Mouse (Mus musculus) heart, postnatal 25 days (tissue): ENCODE data around the gene Kank2. TPM values are rescaled to one million over a fixed set of nuclear protein-coding genes. Genes with fewer than 3 reads are reported as not detected.

ENCODE experiments used
- DNase-seq: peaks from one replicate; pipeline ENCODE4 v3.0.0; 2022; ENCODE audit warnings: low spot score
- intact Hi-C: fragments of 180-260 bp; cut with DNase I; formaldehyde crosslinking; loops from one replicate; pipeline ENCODE4 v1.15.1; 2025
- total RNA-seq, 2 experiments: library from RNA; stranded (reverse); gene quantifications; 2 replicates each; pipeline ENCODE4 v1.2.3; 2021

Kank2 gene
- 10 to 100 TPM; 52.5 to 58.0 TPM for total RNA-seq

DNA sequence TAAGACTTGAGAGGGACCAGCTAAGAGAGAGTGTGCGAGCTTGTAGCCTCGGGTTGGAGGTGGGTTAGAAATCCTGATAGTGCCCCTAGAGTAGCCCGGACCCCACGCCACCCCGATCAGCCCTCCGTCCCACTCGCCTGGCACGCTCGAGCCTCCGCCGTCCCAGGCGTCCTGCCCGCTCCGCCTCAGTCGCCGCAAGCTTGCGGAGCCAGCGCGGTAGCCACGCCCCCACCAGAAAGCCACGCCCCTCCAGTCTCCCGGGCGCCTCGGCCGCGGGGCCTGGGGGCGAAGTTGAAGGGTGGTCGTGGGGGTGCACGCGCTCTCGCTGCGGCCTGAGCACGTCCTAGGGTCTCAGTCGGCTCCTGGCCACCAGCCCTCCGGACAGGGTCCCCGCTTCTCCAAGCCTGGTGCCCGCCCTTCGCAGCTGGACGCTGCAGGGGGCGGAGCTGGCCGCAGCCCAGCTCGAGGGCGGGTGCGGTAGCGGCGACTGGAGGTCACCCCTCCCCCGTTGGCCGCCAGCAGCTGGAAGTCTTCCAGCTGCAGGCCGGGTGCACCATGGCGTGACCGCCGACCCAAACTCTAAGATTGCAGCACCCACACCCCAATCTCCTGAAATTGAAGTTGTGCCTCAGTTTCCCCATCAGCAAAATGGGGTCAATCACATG is at the start of gene Kank2:
Gene Kank2 (minus strand): TSS at position 400 of the 665 bp plus-strand sequence.
- intact Hi-C loops = no loop called here
- DNase-seq = peak; percentile 85

DNA sequence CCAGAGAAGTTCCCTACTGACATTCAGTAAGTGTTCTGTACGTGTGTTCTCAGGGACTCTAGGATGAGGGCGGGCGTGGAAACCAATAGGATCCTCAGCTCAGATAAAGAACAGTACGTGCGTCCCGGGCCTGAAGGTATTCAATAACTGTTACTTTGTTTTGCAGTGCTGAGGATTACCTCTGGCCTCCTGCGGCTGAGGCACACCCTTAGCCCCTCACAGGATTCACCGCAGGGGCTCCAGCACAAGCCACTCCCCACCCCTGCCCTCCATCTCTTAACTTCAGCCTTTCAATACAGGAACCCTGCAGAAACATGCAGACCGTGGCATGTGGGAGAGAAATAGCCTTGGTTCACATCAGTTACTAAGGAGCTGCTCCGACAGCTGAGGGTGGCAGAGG is 49.4 kb upstream of the Kank2 start:
- intact Hi-C loops = no loop called here
- DNase-seq = no peak

DNA sequence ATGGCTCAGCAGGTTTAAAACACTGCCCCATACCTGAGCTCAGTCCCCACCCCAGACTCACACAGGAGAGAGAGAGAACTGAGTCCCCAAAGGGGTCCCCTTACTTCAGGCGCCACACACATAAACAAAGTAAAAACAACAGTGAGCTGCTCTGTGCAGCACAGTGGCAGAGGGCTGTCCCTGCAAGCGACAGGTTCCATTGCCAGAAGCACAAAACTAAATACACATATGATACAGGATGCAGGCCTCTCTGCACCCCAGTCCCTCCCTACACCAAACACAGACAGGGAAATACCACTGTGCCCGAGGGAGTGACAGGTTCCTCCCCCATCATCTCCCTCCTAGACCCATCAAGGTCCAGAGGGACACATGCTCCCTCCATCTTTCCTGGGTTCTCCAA is 48.9 kb upstream of the Kank2 start:
- intact Hi-C loops = no loop called here
- no peak for DNase-seq

DNA sequence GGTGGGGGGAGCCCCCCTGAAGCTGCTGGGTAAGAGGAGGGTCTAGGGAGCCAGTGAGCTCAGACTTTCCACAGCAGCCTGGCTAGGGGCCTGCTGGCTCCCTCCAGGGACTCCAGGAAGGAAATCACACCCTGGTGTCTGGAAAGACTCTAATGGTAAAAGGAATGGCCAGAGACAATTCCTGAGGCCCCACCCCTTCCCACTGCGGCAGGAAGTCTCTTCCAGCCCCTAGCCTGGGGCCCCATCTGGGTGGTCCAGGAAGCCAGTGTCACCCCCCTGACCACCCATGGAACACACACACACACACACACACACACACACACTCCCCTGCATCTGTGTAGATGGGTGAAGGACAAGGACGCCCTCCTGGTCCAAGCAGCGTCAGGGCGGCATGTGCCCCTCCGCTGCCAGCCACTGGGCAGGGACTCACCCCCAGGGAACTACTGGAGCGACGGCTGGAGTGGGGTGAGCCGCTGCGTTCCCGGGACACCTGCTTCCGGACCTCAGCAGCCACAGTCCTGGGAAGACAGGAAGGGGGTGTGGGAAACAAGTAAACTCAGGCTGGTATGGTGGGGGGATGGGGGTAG is 48.3 kb upstream of the Kank2 start:
- DNase-seq = peak; percentile 84
- intact Hi-C loops = no loop called here

DNA sequence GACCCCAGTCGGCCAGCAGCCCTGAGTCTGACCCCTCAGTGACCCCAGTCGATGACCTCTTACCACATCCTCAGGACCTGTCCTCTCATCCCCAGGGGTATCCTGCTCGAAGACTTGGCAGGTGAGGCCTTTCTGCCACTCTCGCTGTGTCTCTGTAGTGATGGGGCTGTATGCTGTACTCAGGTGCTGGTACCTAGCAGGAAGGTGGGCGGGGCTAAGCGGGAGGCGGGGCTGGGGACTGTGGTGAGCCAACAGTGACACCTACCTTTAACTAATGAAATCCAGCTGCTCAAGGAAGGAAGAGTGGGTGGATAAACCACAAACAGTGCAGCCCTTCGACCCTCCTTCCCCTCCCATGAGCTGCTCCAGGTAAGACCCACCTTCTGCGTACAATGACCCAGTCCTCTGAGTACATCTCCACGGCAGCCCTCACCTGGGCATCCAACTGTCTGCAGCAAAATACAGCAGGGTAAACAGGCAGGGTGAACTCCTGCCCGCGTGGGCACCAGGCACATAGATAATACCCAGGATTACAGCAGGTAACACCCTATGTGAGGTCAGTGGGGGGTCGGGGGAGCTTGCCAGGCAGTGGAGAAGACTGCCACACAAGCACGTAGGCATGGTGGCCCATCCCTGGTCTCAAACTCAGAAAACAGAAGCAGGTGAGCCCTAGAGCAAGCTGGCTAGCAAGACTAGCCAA is 47.0 kb upstream of the Kank2 start:
- no peak for DNase-seq
- intact Hi-C loops = no loop called here

DNA sequence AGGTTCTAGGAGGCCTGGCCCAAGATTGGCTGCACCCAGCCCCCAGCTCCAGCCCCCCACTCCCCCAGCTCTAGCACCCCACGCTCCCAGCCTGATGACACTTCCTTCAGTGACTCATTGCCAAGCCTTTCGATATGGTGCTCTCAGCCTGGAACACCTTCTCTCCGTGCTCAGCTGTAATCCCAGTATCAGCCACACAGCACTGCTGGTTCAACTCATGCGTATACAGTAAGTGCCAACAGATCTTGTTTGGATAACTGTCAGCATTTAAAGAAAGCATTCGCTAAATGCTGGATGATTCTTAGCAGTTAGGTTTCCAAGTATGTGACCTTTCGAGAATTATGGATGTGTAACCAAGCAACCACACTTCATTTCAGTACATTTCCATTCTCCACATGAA is 44.5 kb upstream of the Kank2 start:
- DNase-seq = no peak
- intact Hi-C loops = no loop called here

DNA sequence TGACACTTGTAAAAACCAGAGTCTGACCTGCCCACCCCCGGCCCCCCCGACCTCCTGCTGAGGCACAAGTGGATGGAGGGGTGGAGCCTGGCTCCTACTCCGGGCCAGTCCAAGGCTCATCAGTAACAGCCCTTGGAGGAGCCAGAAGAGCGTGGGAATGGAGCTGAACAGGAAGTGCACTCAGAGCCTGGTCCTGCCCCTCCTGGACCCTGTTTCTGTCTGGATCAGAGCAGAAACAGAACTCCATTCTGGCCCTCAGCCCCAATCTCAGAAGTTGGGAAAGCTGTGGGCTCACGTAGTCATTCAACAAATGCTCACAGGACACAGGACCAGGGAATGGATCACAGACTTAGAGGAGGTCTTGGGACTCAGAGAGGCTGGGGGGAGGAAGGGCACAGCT is 43.8 kb upstream of the Kank2 start:
- DNase-seq = peak; percentile 72
- intact Hi-C loops = no loop called here

DNA sequence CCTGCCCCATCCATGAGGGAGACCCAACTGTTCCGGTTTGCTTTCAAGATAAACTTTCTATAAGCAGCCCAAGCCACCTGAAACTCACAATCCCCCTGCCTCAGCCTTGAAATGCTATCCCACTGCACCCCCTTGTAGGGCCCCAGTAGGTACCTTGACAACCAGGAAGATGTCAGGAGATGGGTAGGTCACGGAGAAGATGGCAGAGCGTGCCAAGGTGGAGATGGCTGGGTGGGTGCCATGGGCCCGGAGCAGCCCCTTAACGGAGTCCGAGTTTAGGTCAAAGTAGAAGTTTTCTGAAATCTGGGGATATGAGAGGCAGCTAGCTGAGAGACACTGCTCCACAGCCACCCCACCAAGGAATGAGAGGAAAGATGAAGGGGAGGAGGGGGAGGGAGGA is 42.8 kb upstream of the Kank2 start:
- intact Hi-C loops = no loop called here
- no peak for DNase-seq

DNA sequence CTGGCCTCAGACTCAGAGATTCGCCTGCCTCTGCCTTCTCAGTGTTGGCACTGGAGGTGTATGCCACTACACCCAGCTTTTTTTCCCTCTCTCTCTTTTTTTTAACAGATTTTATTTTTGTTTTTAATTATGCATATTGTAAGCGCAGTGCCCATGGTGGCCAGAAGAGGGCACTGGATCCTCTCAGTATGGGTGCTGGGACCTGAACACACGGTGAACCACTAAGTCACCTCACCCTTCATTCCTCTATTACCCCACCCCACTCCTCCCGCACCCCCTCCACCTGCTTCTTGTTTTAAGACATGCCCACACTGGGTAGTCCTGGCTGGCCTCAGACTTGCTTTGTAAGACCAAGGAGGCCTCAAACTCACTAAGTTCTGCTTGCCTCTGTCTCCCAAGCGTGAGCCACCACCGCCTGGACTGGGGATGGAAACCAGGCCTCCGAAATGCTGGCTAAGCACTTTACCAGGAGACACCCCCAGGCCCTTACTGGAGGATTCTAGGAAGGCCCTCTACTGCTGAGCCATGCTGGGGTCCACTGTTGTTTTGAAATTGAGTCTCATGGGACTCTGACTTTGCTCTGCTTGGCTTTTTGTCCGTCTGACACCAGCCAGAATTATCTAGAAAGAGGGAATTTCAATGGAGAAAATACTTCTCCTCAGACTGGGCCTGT is 41.7 kb upstream of the Kank2 start:
- intact Hi-C loops = loop anchor here (1.0 kb wide), 1 partner anchor 31 kb away; no protein-coding TSS in a partner anchor
- no peak for DNase-seq

DNA sequence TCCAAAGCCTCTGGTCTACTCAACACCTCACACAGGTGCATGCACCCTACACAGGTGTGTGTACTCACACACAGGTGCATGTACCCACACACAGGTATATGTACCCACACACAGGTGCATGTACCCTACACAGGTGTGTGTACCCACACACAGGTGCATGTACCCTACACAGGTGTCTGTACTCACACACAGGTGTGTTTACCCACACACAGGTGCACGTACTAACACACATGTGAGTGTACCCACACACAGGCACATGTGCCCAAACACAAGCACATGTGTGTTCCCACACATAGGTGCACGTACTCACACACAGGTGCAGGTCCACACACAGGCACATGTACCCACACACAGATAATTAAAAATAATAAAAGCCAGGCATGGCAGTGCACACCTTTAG is 39.1 kb upstream of the Kank2 start:
- DNase-seq = no peak
- intact Hi-C loops = no loop called here

DNA sequence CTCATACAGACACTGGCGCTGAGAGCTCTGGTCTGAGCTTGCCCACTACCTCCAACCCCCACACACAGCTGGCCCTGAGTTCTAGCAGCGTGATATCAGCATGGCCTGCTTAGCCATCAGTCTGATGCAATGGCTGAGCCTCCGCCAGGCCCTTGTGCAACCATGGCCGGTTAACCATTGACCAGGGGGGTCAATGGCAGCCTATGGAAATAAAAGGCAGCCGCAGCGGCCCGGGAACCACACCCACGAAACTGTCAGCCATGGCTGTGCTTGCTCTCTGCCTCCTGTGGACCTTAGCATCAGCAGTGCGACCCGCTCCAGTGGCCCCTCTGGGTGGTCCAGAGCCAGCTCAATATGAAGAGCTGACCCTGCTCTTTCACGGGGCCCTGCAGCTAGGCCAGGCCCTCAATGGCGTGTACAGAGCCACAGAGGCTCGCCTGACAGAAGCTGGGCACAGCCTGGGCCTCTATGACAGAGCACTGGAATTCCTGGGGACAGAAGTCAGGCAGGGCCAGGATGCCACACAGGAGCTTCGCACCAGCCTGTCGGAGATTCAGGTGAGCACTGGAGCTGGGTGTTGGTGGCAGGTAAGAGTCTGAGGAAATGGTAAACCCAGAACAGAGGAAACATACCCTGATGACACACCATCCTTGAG is 36.8 kb upstream of the Kank2 start, which contains the start of gene Angptl8:
Gene Angptl8 (plus strand): TSS at position 253 of the 655 bp plus-strand sequence.
- peak; percentile 42 for DNase-seq
- intact Hi-C loops = no loop called here

DNA sequence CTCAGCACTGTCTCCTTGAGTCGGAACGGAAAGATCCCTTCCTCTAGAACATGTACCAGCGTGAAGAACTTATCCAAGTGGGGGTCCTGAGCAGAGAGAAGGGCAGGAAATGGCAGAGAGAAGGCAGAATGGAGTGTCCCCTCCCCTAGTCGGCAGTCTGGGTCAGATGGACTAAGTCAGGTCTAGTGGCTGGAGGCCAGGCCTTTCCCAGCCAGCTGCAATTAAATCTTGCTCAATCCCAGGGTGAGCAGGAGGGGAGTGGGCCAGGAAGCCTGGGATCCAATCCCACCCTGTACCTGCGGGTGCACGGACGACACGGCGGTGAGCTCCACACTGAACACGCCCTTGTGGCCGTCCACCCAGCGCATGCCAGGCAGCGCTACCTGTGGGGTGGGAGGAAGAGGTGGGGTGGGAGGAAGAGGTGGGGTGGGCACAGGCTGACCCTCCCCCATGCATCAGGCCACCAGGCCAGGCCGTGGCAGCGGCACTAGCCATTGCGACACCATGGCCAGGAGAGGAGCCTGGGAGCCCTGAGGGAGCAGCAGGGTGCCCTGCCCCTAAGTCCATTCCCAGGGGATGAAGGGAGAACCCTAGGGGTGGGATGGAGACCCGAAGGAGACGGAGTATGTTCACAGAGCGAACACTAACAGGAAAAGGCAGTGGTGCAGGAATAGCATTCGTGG is 33.2 kb upstream of the Kank2 start:
- intact Hi-C loops = no loop called here
- no peak for DNase-seq

DNA sequence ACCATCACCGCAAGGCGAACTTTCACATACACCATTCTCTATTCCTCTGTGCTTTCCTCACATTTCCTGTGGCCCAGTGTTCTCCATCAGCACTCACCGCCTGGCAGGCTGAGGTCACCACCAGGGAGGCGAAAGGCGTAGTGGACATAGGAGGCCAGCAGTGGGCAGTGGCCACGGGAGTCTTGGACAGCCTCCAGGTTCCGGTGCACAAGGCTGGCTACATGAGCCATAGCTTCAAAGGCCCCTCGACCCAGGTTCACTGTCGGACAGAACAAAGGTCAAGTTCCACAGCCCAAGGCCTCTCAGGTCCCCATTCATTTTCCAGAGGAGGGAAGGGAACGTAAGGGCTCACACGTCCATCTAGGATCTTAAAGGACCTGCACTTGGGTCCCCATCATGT is 32.4 kb upstream of the Kank2 start:
- DNase-seq = no peak
- intact Hi-C loops = no loop called here

DNA sequence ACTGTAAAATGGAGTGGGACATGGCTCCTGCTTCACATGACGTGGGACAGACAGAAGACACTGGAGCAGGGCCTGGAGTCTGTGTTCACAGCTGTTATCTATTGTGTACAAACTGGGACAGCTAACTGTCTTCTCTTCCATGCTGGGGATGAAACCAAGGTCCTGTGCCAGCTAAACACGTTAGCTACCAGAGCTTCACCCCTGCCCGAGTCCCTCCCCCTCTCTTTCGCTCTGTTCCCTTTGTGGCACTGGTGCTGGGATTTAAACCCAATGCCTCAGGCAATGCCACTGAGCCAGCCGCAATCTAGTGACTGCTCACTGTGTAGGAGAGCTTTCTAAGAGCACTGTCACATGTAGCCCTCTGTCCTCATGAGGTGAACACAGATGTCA is 31.9 kb upstream of the Kank2 start:
- intact Hi-C loops = no loop called here
- no peak for DNase-seq

DNA sequence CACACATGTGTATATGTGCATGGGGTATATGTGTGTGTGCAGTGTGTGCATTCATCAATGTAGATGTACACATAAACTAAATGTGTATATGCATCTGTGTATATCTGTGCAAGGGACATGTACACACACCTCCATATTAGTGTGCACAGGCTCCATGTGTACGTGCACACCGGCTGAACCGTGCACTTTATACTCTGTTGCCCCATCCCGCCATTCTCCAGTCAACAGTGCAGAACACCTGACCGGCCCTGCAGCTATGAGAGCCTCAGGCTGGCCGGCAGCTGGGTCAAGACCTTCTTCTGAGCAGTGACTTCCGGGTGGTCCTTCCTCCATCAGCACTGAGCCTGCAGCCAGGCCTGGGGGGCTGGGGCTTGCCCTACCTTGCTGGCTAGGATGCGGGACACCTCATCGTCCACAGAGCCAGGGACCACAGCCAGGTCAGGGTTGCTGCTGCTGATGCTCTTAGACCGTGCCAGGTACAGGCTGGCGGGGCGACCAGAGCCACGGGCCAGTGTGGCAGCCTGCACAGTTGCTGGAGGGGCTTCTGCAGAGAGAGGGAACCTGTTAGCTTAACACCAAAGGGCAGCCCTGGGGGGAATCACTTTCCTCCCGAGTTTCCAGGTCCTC is 31.4 kb upstream of the Kank2 start:
- intact Hi-C loops = no loop called here
- no peak for DNase-seq

DNA sequence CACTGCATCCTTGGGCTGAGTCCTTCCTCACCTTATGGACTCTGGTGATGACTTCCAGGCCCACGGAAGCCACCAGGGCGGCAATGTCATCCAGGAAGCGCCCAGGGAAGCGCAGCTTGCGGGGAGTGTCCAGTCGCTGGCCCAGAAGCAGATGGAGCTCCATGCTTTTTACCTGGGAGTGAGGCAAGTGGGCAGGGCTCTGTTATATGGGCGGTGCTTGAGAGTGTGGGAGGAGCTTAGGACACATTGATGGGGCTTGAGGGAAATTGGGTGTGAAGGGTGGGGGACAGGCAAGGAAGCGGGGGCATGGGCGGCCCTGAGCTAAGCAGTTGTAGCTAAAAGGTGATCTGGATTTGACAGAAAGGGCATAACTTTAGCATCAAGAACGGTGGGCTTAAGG is 25.8 kb upstream of the Kank2 start:
- intact Hi-C loops = no loop called here
- no peak for DNase-seq

DNA sequence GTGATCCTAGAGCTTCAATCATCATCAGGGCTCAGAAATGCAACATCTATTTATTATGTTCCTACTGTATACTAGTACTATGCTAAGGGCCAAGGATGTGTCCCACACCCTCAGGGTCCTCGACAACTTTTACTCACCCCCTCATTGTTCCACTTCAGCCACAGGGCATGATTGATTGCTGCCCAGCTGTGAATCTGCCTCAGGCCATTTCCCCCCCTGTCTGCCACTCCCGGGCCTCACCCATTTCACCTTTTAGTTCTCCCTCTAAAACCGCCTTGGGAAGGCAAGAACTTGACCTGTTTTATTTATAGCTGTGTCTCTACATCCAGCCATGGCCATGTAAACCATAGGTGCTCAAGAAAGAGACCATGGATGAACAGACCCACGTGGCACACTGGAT is 25.4 kb upstream of the Kank2 start:
- intact Hi-C loops = no loop called here
- no peak for DNase-seq

DNA sequence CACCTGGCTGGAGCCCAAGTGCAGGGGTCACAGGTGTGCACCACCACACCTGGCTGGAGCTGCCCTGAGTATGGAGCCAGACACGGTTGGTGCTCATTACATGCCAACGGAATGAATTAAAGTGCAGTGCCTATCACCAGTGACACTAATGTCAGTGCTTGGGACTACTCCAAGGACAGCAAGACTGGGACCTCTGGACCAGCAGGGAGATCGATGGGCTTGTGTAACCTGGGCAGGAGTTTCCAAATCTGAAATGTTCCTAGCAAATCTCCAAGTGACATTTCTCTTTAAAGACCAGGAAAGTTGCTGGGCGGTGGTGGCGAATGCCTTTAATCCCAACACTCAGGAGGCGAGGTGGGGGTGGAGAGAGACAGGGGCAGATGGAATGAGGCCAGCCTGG is 24.1 kb upstream of the Kank2 start:
- DNase-seq = no peak
- intact Hi-C loops = no loop called here

DNA sequence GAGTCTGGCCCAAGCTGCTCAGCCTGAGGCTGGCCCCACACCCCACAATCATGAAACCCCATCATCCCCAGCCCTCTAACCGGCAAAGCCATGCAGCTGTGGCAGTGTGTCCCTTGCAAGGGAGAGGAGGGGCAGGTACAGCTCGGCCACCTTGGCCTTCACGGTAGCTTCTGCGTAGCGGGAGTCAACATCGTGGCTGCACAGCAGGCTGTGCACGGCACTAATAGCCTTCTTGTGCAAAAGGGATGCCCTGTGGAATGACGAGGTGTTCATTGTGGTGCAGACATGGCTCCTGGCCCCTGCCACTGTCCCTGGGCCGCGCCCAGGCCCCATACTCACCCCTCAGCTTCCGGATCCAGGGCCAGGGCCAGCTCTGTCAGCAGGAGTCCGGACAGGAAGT is 21.6 kb upstream of the Kank2 start:
- intact Hi-C loops = no loop called here
- no peak for DNase-seq
